Mouse (Mus musculus) C2C12 (cell line): ENCODE data around the gene Sfxn5. TPM values are rescaled to one million over a fixed set of nuclear protein-coding genes. Genes with fewer than 3 reads are reported as not detected.

Source experiments
- H3K27me3 ChIP-seq: one replicate; pipeline ENCODE4 v1.6.1; 2011; ENCODE audit not compliant: control insufficient read depth, insufficient read depth, insufficient read length
- H3K36me3 ChIP-seq: one replicate; pipeline ENCODE4 v1.6.1; 2011; ENCODE audit not compliant: control insufficient read depth, insufficient read depth
- H3K4me3 ChIP-seq: one replicate; pipeline ENCODE4 v1.5.1; 2011; ENCODE audit warnings: mild to moderate bottlenecking, control low read depth; ENCODE audit not compliant: poor library complexity, insufficient read depth, severe bottlenecking
- H3K79me2 ChIP-seq: one replicate; pipeline ENCODE4 v1.6.1; 2011; ENCODE audit not compliant: control insufficient read depth, insufficient read depth
- H3K79me3 ChIP-seq: one replicate; pipeline ENCODE4 v1.6.1; 2011; ENCODE audit warnings: low read depth, control low read depth
- H3ac ChIP-seq: one replicate; pipeline ENCODE3; 2011; ENCODE audit warnings: low read depth; ENCODE audit not compliant: control insufficient read depth, insufficient read length
- CEBPB ChIP-seq: IDR thresholded peaks from one replicate; pipeline ENCODE4 v1.6.1; 2011; ENCODE audit warnings: low read depth, mild to moderate bottlenecking, control low read depth, moderate library complexity
- CTCF ChIP-seq: IDR thresholded peaks from one replicate; pipeline ENCODE4 v1.5.1; 2011; ENCODE audit not compliant: control insufficient read depth, insufficient read depth, insufficient read length
- FOSL1 ChIP-seq: IDR thresholded peaks from one replicate; pipeline ENCODE4 v1.8.0; 2011; ENCODE audit warnings: mild to moderate bottlenecking, low read length; ENCODE audit not compliant: poor library complexity, insufficient read depth, severe bottlenecking
- MAX ChIP-seq: IDR thresholded peaks from one replicate; pipeline ENCODE4 v1.6.1; 2011; ENCODE audit warnings: mild to moderate bottlenecking, control low read depth
- MYOD1 ChIP-seq: IDR thresholded peaks from one replicate; pipeline ENCODE4 v1.6.1; 2011; ENCODE audit warnings: low read depth; ENCODE audit not compliant: control insufficient read depth, insufficient read length
- MYOG ChIP-seq: IDR thresholded peaks from one replicate; pipeline ENCODE4 v1.6.1; 2011; ENCODE audit not compliant: control insufficient read depth, insufficient read length; ENCODE audit errors: extremely low read depth
- USF1 ChIP-seq: IDR thresholded peaks from one replicate; pipeline ENCODE4 v1.6.1; 2011; ENCODE audit warnings: low read depth, mild to moderate bottlenecking, control low read depth, moderate library complexity
- long read RNA-seq, 2 experiments: library from polyadenylated mRNA; unstranded; transcript quantifications; one replicate each; pipeline ENCODE4 v2.0.0; 2019 to 2020
- polyA plus RNA-seq: library from polyadenylated mRNA; unstranded; fragments of >200 nt; fragmentation: generic; extraction: Trizol; gene quantifications from one replicate; pipeline ENCODE4 v1.2.1, GENCODE M21; 2012; ENCODE audit warnings: missing spikeins

Gene Sfxn5
- 2.2 TPM for polyA plus RNA-seq
- long read RNA-seq, experiment 1, partial matches to known transcripts, result 0 of 5 reads
- long read RNA-seq, experiment 1, other reads (novel, unspliced or antisense), result 5 of 5 reads
- long read RNA-seq, experiment 2, partial matches to known transcripts, result 2 of 8 reads
- long read RNA-seq, experiment 2, other reads (novel, unspliced or antisense), result 5 of 8 reads

DNA sequence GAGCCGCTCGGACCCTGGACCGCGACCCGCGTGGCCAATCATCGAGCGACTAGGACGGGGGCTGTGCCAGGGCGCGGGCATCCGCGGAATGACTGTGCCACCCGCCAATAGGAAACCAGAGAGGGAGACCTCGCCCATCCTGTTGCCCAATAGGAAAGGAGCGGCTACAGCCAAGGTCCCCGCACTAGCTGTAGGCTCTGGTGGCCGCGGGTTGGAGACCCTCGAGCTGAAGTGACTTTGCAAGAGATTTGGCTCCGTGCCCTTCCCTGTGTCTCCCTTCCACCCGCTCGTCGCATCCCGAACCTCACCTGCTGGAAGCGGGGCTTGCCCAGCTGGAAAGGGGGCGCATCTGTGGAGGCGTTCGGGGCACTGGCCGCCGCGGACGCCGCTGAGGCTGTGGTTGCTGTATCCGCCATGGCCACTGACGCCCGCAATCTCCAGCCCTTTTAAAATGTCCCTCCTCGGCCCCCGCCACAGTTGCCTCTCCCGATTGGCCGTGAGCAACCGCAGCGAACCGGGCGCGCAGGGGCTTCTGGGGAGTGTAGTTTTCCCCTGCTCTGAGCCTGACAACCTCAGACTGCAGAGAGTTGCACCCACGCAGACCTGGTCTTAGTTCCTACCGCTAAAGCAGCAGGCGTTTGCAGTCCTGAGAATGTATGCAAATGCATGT is at the start of gene Sfxn5:
Gene Sfxn5, minus strand, starts transcription at position 423 of the 670 bp plus-strand sequence.
- no peak for TF ChIP-seq MAX
- TF ChIP-seq FOSL1, result no peak
- TF ChIP-seq MYOG, result no peak
- no peak for TF ChIP-seq USF1
- no peak for TF ChIP-seq CTCF
- TF ChIP-seq CEBPB, result no peak
- no peak for TF ChIP-seq MYOD1
- Histone ChIP-seq H3K79me2 (no peaks in the 10 kb centered on the region), H3K79me3 (no peaks in the 10 kb centered on the region), H3K36me3 (peaks cover 5% of the 10 kb centered on the region), H3ac (peak within 1 kb of the TSS; percentile 90), H3K4me3 (peak within 1 kb of the TSS; percentile 63), H3K27me3 (no peaks in the 10 kb centered on the region)

DNA sequence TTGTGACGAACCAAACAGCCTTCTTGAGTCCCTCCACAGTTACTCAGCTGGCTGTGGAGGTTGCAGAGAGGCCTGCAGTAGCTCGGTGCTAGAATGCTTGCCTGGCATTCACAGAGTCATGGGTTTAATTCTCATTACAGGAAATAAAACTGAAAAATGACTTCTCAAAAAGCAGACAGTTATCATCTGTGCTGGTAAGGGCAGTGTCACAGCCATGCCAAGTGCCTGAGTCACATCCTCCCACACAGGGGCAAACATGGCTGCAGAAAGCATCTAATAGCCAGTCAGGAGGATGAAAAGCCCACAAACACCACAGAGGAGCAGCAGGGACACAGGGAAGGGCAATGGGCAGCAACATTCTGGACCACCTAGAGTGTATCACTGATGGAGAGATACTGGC is 49.6 kb upstream of the Sfxn5 start:
- Histone ChIP-seq H3K27me3 (no peaks in the 10 kb centered on the region), H3K36me3 (no peaks in the 10 kb centered on the region), H3K79me2 (no peaks in the 10 kb centered on the region), H3ac (no peak overlapping the region), H3K79me3 (no peaks in the 10 kb centered on the region), H3K4me3 (no peak overlapping the region)
- TF ChIP-seq CTCF (no peak), MAX (peak; percentile 54), MYOG (no peak), USF1 (no peak), CEBPB (no peak), FOSL1 (peak; percentile 44), MYOD1 (peak; percentile 45)

- no peak overlapping the region for H3ac ChIP-seq
- TF ChIP-seq FOSL1 (no peak), MYOD1 (no peak), MAX (no peak), MYOG (no peak), CTCF (no peak), USF1 (no peak), CEBPB (no peak)
- no peaks in the 10 kb centered on the region for H3K79me2 ChIP-seq
- H3K4me3 ChIP-seq, result no peak overlapping the region
- H3K79me3 ChIP-seq, result no peaks in the 10 kb centered on the region
- H3K36me3 ChIP-seq, result no peaks in the 10 kb centered on the region
- no peaks in the 10 kb centered on the region for H3K27me3 ChIP-seq
Observed at GRCm38 (mm10) chr6:85381648-85382020, 48.4 kb upstream of the Sfxn5 start.

GRCm38 (mm10) chr6:85380901-85381647 is 47.9 kb upstream of the Sfxn5 start:
- TF ChIP-seq CEBPB (no peak), MYOD1 (no peak), CTCF (no peak), MYOG (no peak), MAX (no peak), USF1 (no peak), FOSL1 (no peak)
- Histone ChIP-seq H3K27me3 (no peaks in the 10 kb centered on the region), H3K4me3 (no peak overlapping the region), H3ac (no peak overlapping the region), H3K79me2 (no peaks in the 10 kb centered on the region), H3K36me3 (no peaks in the 10 kb centered on the region), H3K79me3 (no peaks in the 10 kb centered on the region)

- Histone ChIP-seq H3K4me3 (no peak overlapping the region), H3K36me3 (no peaks in the 10 kb centered on the region)
- TF ChIP-seq CTCF (peak; percentile 53), CEBPB (no peak)
Observed at GRCm38 (mm10) chr6:85380201-85380900, 47.1 kb upstream of the Sfxn5 start.

More at GRCm38 (mm10) chr6:85380201-85380900, 47.1 kb upstream of the Sfxn5 start:
- no peak overlapping the region for H3ac ChIP-seq
- H3K27me3 ChIP-seq, result no peaks in the 10 kb centered on the region
- no peaks in the 10 kb centered on the region for H3K79me3 ChIP-seq
- no peaks in the 10 kb centered on the region for H3K79me2 ChIP-seq
